Mouse (Mus musculus): Measurements from ENCODE around the gene Fes.

Fes gene

DNA sequence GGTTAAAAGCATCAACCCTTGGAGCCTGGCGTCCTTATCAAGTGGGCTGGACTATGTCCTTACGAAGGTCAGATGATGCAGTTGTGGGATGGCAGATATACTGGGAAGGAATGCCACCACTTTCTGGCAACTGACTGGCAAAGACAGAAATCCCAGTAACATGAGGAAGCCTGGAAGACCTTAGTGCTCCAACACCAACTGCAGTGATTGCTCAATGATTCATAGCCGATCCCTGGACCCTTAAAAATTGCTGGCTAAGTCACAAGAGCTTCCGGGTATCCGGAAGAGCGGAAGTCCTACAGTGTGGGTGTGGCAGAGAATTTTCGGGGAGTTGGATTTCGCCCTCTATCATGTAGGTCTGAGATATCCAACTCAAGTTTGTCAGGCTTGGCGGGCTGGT lies 41.6 kb downstream of the Fes start:
- DNase-seq (ENCODE audit: low read depth, low spot score) = no peak

DNA sequence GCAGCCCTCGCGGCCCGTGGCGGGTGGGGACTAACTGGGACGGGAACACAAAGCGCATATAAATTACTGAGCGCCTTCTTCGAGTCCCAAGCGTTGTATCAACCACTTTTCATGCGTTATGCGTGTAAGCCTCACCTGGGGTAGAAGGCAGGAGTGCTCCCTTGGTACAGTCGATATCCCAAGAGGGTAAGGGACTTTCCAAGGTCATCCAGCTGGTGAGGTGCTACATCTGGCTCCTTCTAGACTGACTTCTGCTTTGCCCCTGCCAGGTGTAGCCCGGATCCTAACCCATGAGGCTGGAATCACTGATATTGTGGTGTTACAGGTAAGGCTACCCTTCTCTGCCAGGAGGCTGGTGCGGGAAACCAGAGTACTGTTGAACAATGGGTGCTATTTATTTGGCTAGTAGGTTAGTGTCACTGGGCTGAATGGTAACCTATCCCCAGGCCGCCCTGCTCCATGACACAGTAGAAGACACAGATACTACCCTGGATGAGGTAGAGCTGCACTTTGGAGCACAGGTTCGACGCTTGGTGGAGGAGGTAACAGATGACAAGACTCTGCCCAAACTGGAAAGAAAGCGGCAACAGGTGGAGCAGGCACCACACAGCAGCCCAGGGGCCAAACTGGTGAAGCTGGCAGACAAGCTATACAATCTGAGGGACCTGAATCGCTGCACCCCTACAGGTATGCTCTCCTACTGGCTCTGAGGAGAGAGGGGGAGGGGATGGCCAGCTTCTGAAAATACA lies 44.3 kb downstream of the Fes start:
- no peak for DNase-seq (ENCODE audit: low read depth, low spot score)

DNA sequence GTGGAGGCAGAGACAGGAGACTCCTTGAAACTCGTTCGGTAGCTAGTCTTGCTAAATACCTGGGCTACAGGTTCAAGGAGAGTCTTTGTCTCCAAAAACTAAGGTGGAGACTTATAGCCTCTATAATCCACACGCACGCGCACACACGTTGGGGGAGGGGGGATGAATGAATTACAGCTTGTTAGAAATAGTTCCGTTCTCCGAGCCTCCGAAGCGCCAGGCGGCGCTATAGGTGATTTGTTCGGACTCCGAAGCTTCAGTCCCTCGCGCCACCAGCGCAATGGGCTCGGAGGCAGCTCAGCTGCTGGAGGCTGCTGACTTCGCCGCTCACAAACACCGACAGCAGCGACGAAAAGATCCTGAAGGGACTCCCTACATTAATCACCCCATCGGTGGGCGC lies 44.9 kb downstream of the Fes start, which contains the start of gene Hddc3:
Gene Hddc3, plus strand, starts transcription at position 247 of the 400 bp plus-strand sequence.
- peak; percentile 84 for DNase-seq (ENCODE audit: low read depth, low spot score)

DNA sequence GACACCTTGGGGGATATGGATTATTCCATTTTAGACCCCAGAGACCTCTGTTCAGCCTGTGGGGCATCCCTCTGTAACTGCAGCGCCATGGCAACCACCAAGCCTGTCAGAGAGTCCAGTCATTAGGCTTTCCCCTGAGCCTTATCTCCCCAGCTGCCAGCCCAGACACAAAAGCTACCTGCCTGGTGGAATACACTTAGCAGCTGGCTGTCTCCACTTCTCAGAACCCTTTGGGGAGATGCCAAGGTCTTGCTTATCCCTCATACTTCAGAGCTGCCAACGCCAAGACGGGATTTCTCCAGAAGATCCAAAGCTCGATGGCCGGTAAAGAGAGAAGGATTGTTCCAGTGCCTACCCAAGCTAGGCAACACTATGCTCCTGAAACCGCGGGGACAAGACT lies 46.0 kb downstream of the Fes start:
- DNase-seq (ENCODE audit: low read depth, low spot score) = no peak

DNA sequence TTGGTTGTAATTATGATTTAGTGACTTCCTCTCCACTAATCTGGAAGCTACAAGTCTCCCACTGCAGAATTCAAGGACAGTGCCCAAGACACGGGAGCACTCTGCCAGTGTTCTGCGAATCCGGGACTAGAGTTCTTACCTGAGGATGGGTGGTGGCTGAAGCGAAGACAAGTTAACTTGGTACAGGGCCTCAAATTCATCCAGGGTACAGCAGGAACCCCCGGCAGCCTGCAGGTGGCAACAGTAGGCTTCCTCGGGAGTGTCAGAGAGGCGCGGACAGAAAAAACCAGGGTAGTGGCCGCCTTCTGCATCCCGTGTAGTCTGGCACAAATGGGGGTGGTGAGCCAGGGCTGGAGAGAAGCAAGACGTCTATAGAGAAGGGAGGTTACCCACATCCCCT lies 47.0 kb downstream of the Fes start, which contains the start of gene Unc45a:
Gene Unc45a, minus strand, starts transcription at position 213 of the 400 bp plus-strand sequence.
- peak; percentile 82 for DNase-seq (ENCODE audit: low read depth, low spot score)

DNA sequence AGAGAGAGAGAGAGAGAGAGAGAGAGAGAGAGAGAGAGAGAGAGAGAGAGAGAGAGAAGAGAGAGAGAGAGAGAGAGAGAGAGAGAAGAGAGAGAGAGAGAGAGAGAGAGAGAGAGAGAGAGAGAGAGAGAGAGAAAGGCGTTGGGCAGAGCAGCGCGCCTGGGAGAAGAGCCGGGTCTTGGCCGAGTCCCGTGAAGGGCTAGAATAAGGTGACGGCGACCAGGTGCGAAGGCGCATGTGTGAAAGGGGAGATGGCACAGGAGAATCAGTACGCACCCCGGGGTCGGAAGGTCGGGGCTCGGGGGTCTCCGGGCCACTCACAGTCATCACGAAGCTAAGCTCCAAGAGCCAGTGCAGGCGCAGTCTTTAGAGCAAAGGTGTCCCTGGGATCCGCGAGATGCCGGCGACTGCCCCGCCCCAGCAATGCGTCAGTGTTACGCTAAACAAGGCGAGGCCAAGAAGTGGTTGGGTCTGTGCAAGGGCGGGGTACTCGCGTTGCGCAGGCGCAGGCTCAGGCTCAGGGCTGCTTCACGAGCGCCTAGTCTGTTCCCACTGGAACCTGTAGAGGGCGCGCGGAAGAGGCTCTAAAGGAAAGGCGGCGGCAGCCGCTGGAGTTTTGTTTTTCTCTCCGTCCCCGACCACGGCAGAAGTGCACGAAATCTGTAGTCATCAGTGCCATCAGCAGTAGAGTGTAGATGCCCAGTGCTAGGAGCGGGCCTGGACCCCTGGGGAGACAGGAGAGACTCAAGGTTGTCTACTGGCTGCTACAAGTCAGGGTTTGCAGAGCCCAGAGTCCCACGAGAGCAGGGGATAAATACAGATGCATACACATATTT lies 47.7 kb downstream of the Fes start:
- DNase-seq (ENCODE audit: low read depth, low spot score) = peak; percentile 98

DNA sequence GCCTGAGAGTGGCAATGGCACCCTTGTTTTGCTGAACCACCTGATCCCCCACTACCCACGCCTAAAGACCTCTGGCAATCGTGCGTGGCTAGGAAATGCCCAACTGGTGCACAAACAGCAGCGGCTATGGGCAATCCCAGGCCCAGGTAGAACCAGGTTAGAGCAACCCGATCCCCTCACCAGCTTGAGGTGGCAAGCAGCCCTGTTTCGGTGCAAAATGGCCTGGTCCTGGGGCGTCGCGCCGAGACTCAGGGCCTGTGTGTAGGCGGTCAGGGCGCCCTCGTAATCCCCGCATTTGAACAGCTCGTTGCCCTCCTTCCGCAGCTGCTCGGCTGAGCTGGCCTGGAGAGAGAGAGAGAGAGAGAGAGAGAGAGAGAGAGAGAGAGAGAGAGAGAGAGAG lies 48.4 kb downstream of the Fes start:
- DNase-seq (ENCODE audit: low read depth, low spot score) = no peak

DNA sequence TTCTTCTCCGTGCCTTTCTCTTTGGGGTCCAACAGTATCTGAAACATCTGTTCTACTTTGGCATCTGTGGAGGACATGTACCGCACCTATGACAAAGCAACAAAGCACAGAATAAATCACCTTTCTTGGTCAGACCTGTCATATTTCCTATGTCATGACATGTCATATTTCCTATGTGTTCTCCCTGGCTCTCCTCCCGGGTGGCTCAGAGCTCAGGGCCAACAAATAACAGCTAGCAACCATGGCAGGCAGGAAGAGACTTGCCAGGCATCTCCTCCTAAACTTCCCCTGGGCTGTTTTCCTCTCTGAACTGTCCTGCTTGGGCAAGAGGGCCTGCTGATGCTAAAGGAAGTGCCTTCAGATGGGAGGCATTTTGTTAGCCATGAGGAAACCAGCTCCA lies 50.8 kb downstream of the Fes start:
- DNase-seq (ENCODE audit: low read depth, low spot score) = no peak

DNA sequence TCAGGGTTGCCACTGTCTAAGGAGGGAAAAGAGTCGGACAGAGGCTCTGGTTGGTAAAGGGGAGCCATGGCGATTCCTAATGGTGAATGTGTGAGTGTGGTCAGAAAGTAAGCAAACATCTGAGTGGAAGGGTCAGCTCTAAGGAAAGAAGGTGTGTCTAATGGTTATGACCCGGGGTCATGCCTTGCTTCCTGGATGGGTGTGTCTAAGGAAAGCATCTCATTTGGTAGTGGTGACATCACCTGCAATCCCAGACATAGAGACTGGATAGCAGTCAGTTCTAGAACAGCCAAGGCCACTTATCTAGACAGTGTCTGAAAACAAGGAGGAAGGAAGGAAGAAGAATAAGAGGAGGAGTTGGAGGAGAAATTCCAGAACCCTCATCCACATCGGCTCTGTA lies 52.9 kb downstream of the Fes start:
- no peak for DNase-seq (ENCODE audit: low read depth, low spot score)

DNA sequence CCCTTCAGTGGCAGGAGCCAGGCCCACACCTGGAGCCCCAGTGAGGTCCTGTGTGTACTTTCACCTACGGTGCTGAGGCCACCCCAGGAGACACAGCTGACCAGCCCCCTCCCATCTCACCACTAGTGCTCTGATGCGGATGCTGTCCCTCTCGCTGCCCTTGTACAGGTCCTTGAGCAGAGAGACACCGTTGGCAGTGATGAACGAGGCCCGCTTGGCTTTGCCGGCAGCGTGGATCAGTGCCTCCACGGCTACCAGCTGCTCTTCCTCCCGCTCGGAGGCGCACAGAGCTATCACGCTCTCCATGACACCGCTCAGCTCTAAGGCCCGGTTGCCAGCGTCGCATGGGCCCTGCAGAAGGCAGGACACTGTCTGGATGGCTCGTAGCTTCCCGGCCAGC lies 56.3 kb downstream of the Fes start:
- DNase-seq (ENCODE audit: low read depth, low spot score) = no peak

DNA sequence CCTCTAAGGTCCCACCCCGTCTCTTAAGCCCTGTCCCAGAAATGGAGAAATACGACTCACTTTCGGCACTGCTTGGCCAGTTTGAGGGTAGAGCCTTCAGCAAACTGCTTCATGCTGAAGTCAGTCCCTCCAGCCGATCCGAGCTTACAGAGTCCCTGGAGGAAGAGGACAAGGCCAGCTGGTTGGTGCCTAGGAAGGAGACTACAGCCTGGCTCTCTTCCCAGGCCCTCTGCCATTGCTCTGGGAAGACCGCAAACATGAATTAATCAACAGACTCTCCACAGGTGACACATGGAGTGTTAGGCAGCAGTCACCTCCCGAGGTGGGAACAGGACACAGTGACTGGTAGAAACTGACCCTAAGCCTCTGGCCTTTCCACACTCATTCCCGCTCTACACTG lies 57.5 kb downstream of the Fes start:
- DNase-seq (ENCODE audit: low read depth, low spot score) = no peak
